Mouse (Mus musculus) skeletal muscle tissue, adult 2 months (tissue): Measurements from ENCODE around the gene Tanc1.

Experiments
- DNase-seq: peaks from one replicate; pipeline ENCODE4 v3.0.0-alpha.2; 2012; ENCODE audit warnings: low read depth, low spot score

Gene Tanc1

DNA sequence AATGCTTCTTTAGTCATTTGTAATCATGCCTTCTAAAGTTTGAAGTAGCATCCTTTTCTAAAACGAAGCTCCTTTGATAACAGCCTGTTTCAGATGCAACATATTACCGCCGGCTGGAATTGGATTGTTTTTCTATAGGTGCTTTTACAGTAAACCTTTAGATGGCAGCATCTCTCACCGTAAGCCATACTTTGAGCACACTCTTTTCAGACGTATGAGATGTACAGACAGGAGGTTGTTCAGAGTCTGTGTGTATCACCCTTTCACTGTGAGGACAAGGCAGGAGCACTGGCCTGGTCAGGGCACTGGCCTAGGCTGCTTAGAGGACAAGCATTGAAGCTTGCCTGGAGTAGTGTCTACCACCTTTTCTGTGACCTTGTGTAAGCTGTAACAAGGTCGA lies 145.2 kb downstream of the Tanc1 start:
- no peak for DNase-seq

DNA sequence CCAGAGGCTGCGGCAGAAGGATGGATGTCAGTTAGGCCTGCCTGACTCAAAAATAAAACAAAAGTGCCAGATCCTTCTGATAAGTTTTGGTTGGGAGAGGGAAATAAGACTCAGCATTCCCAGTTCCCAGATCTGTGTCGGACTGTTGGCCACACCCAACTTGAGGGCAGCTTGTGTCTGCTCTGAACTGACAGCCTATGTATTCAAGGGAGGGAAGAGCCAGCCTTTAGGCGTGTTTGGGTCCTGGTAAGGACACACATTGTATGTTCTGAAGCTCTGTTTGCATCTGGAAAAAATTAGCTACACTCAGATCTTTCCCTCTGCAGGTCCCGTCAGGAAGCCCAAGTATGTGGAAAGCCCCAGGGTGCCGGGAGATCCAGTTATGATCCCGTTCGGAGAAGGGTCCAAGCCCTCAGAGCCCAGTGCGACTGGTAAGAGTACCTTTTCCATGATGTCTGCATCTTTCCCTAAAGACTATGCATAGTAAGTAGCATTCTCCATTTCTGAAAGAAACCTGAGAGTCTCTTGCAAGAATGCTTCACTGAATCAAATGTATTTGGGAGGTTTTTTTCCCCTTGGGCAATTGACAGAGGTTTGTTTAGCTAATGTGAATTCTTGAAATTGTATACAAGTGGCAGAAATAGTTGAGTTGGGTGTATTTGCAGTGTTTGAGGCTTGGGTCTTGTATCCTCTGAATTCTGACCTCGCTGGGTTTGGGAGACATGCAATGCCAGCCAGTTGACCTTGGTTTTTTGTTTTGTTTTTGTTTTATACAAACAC lies 146.5 kb downstream of the Tanc1 start:
- no peak for DNase-seq

DNA sequence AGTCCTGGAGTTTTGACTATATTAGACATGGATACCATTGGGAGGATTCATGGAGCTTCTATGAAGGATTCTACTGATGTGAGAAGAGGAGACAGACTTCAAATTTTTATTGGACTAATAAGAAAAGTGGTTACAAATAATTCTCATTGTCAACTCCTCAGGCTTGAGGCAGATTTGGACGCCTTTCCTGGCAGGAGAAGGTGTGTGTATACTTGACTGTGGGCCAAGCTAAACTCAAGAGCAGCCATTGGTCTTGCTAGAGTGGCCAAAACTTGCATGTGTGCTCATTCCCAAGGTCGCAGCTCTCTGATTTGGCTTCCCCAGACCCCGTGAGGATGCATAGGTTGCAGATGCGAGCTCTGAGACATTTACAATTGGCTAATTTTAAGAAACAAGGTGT lies 148.9 kb downstream of the Tanc1 start:
- no peak for DNase-seq

DNA sequence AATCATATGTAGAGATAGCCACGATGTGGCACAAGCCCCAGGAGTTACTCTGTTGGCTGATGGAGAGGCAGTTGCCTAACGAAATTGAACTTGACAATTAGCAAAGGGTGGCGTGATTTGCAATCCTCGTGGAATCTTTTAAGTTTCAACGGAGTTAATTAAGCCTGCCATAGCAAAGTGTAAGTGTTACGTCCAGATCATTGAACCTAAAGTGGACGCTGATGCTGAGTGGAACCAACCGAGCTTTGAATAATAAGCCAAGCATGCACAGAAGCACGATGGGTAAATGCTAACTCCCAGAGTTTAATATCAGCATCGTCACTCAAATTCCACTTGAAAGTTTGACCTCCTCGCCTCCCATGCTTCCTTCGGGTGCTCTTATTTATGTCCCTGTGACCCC lies 149.3 kb downstream of the Tanc1 start:
- no peak for DNase-seq

DNA sequence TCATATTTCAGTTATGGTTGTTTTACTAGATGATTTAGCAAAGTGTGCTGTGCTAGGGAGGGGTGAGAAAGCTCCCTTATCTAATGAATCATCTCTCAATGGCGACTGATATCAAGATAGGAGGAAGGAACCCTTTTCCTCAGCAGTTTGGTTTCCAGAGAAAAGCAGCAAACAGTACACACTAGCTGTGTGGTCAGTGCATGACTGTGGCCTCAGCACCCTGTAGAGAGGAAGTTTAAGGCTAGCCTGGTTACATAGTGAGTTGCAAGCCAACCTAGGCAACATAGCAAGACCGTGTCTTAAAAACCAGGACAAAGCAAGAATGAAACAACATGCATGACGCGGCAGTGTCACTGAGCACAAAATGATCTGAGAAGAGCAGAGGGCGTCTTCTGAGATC lies 150.4 kb downstream of the Tanc1 start:
- no peak for DNase-seq

DNA sequence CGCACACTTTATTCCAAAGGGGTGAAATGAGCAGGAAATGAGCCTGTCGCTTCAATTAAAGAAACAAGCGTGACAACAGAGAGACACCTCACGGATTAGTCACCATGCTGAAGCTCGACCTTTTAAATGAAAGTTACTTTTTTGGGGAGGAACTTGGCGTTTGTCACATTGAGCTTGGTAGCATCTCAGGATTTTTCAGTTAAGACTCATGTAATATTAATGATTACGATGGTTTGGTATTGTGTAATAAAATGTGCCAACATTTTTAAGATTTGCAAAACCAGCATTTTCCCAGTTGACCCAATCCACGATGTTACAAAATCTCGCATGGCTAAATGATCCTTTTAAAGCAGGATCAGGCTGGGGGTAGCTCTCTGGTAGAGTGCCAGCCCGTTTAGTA lies 153.8 kb downstream of the Tanc1 start:
- no peak for DNase-seq

DNA sequence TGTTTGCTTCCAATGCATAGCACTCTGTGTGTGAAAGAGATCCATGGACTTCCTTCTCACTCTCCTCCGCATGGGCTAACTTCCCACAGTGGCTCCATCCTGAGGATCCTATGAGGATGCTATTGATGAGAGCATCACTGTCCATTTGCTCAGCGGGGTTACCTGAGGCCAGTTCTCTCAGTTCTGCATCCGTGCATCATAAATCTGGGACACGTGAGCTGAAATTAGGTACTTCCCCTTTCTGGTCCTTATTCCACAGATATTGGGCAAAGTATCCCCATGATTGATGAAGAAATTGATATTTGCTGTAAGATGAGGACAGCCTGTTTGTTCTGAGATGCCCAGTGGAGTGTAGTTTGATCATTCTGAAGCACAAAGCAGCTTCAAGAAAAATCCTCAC lies 156.1 kb downstream of the Tanc1 start:
- DNase-seq, result no peak

DNA sequence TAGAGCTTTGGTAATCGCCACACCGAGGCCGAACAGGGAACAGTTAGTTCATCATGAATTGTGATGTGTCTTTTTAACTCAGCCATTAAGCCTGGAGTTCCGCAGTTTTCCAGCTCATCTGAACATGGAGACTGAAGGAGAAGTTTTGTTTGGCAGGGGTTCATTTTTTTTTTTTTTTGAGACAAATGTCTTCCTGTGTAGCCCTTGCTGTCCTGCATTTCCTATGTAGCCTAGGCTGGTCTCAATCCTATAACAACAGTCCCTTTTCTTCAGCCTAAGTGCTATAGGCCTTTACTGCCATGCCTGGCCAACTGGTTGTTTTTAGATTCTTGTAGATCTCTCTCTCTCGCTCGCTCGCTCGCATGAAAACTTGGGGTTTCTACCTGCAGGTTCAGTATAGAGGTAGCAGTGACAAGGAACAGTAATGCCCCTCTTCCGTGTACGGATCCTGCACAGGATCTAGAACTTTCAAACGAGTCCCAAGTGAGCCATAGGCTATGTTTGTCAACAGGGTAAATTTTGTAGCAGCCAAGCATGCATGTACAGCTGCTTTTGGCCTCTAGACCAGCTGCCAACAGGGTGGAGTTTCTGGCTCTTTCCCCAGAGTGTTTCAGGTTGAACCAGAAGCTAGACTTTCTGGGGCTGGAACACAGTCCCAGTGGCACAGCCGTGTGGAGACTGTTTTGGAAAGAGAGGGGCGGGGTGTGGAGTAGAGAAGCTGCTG lies 157.0 kb downstream of the Tanc1 start:
- DNase-seq, result peak; percentile 43

DNA sequence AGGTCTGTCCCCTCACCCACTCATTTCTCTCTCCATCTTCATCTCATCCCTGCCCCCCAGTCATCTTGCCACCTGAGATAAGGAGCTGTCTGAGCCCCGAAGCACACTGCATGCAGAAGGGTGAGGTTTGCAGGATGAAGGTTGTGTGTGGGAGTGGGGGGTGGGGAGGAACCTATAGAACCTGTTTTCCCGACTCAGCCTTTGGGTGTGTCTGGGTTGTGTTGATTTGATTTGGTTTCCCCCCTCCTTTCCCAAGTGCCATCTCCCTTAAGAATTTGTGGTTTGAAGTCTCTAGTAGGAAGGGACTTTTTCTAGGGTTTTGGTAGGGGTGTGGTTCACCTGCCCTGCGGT lies 157.5 kb downstream of the Tanc1 start:
- no peak for DNase-seq

DNA sequence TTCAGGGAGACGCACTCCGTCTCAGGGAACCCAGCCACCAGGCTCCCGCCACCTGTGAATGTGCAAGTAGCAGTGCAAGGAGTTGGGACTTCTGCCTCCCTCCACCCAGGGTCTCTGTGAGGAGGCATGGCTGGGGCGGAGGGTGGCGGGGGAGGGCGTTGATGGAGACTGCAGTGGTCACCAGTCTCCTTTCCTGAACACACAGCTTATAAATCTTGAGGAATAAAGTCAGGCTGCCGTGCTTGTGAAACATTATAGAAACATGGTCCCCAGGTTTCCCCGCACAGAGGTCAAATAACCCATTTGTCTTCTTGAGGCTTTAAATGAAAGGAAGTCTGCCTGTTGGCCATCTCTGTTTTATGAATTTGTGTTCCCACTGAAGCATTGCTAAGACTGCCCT lies 159.9 kb downstream of the Tanc1 start:
- DNase-seq, result no peak

DNA sequence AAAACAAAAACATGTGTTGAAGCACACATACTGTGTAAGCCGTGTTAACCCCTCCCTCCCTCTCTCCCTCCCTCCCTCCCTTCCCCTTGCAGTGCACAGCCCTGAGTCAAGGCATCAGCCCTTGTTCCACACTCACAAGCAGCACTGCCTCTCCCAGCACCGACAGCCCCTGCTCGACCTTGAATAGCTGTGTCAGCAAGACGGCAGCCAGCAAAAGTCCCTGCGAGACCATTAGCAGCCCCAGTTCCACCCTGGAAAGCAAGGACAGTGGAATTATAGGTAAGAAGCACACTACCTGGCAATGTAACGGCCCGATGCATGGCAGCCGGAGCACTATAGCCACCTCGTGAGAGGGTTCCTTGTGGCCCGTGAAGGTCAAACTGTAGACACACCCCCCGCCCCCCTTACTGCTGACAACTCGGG lies 160.4 kb downstream of the Tanc1 start:
- DNase-seq, result no peak

DNA sequence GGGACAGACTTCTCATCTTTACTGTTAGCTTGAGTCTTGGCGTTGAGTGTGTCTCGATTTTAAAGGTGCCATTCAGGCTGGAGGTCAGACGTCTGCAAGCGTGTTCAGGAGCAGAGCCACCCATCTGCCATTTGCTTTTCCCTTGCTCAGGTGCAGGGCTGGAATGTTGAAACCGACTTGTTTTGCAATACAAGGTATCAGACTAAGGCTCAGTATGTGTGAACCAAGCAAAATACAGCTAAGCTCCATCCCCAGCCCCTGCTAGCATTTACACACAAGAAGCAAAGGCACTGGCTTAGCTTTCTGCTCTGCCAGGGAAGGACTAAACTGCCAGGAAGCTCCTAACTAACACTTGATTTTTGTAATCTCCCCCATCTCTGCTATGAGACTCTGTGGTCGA lies 162.5 kb downstream of the Tanc1 start:
- DNase-seq, result no peak

DNA sequence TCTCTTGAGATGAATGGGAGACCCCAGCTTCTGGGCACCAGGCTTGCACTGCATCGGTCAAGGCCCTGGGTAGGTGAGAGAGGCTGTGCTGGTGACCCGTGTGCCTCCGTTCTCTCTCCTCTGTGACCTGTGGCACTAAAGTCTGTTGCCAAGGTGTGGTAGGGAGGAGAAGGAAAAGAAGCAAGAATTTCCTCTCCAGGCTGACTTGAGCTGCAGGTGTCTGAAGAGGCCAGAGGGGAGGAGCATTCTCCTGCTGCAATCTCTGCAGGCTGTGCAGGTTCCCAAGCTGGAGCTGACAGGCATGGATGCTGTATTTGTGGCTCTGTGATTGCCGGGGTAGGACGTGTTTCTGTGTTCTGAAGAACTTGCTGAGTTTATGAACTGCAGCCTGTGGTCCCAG lies 163.3 kb downstream of the Tanc1 start:
- DNase-seq, result no peak

DNA sequence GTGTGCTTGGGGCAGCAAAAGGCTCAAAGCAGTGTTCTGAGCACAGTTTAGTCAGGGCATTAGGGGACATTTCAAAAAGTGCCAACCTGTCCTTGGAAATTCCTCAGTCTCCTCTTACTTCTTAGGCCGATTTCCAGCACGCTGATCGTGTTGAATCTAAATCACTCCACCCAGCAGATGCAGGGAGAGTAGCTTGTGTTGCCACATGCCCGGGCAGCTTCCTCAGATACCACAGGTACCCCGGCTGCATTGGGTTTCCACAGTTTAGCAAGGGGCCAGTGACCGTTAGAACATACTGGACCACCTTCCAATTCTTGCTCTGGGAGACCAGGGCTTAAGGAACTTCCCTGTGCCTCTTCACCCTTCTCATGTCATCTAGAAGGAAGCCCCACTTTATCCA lies 164.0 kb downstream of the Tanc1 start:
- peak; percentile 10 for DNase-seq

DNA sequence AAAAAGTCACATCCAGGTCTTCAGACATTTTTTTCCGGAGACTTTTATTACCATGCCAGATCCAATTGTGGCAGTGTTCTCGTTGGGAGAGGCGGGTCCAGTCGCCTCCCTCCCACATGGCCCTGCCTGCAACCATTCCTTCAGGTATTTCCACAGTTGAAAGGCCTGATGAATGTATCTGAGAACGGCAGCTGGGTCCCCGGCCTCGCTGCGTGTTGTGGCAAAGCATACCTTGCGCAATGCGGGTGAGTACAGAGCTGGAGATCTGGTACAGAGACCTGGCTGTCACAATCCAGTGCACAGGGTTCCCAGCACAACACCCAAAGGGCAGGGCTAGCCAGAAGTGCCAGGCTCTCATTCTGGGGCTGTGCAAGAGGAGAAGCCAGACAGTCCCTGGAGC lies 167.5 kb downstream of the Tanc1 start:
- no peak for DNase-seq

DNA sequence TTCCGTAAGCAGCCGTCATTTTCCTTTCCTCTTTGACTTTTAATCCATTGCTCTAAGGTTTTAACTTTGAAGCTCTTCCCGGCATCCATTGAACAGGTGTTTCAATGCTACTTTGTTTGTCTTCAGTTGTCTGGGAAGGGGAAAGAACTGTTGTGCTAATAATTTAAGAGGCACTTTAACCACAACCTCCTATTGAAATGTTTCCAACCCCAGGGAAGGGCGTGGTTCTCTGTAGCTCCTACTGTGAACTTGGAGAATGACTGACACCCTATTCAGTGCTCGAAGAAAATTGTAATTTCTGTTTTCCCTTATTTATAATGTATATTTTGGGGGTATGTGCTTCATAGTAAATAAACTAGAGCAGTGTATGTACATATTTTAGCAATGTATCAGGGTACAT lies 168.4 kb downstream of the Tanc1 start:
- DNase-seq, result no peak

DNA sequence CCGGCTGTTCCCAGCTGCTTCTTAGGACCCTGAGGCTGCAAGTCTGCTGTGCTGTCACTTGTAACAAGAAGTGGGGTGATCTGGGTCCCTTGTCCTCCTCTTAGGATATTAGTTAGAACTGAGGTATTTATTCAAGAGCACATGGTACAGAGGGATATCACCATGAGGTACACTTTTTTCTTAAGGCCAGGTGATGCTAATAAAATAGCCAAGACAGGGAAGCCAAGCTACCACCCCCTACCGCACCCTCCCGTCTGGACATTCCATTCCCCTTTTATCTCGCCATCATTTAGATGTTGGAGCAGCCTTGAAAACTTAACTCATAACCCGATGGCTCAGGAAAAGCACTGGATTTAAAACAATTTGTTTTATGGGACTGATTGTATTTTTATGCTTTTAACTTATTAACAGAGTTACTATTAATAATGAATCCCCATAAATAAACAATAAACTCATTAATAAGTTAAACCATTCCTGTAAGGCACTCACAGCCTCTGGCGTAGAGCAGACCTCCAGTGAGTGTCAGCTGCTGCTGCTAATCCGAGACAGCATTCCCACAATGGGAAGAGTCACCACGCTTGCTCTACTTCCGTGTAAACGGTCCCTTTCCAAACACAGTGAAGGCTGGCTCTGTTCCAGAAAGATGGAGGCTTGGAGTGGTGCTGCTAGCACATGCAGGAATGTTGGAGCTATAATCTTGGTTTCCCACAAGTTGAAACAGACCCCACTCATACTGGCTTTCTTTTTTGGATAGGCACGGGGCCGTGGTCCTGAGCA lies 171.4 kb downstream of the Tanc1 start:
- no peak for DNase-seq

DNA sequence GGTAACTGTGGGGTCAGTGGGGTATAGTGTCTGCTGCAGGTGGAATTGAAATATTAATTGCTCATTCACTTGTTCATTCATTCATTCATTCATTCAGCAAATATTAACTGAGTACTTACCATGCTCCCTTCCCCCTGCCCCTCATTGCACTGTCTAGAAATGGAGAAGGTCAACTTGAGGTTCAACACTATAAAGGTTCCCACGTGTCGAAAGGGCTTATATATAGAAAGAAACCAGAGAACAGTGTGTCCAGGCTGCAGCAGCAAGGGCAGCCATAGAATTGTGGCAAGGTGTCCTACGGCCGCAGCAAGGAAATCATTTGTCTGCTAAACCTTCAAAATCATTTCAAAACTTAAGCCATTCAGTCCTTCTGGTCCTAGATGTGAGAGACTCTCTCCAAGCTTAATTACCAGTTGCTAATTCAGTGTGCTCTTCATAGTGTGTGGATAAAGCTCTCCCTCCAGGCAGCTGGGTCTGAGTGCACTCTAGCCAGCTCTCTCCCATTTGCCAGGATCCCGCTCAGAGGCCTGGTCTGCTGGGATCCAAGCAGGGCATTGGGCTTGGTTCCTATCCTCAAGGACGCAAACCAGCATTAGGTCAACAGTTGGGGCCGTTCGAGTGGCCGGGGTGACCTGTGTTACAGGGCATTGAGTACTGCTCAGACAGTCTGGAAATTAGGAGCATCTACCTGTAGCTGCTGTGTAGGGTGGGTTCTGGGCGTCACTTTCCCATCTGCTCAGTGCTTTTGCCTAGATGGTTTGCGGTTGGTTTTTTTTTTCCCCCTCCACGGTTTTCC lies 172.2 kb downstream of the Tanc1 start:
- no peak for DNase-seq

DNA sequence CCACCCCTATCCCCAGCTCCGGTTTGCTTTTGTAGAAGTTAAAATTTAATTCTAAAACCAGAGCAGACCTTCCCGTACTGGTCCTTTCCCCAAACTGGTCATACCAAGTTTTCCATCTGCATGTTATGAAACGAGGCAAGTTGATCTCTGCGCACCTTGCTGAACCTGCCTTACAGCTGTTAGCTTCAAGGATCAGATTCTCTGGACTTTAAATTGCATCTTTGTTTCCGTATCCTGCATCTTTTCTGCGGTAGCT lies 172.7 kb downstream of the Tanc1 start:
- DNase-seq, result no peak

DNA sequence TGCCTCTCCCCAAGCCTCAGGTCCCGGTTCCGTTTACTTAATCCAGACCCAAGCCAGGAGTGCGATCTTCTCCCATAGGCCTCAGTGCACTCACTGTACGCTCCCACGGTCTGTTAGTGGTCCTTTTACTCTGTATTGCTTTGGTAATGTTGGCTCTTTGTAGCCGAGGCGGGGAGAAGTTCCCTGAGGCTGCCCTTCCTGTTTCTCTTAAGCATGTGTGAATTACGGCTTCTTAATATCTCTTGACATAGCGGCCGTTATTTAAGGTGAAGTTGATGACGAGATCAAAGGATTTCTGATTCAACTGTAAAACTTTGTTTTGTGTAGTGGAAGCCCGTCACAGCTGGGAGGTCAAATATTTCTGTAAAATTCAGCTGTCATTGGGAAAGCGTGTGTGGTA lies 173.8 kb downstream of the Tanc1 start:
- no peak for DNase-seq

DNA sequence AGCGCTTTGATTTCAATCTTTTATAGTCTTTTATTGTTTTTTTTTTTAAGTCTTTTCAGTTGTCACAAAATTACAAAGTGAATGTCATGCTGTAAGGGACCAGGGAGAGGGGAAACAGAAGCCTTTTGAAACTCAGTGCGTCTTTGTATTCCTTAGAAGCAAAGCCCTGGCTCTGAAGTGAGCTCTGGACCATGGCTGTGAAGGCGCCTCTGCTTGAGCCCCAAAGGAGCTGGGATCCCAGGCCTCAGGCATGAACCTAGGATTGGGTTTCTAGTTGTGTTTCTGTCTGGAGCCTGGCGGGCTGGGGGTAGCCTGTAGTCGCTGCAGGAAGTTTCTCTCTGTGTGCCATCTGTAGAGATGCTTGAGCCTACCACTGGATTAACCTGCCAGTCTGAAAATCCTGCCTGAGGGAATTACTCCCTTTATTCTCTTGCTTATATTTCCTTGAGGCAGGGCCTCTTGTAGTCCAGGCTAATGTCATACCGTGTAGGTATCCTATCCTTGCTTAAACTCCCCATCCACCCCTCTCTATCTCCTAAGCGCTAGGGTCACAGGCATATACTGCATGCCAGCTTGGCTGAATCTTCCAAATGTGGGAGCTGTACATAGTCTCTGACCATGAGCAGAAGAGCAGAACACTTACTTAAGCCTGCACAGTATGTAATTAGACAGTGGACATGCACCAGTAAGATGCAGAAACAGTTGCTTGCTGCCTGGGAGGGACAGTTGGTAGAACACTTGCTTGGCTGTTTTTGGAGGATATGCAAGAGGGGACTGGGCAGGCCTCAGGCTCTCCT lies 177.1 kb downstream of the Tanc1 start:
- no peak for DNase-seq
